Mouse (Mus musculus) olfactory bulb, adult 2 months (tissue): ENCODE data around the gene Sec63.

Experiments used
- CTCF ChIP-seq: fragments of 200-500 bp; IDR thresholded peaks from 2 replicates; pipeline ENCODE4 v1.5.1; 2012; ENCODE audit warnings: low read depth, mild to moderate bottlenecking, low read length, moderate library complexity; ENCODE audit not compliant: insufficient read depth
- POLR2A ChIP-seq: fragments of 200-500 bp; IDR thresholded peaks from 2 replicates; pipeline ENCODE4 v1.6.1; 2012; ENCODE audit warnings: mild to moderate bottlenecking, low read depth, low read length, moderate library complexity; ENCODE audit not compliant: insufficient read depth

- TF ChIP-seq CTCF = no peak
- TF ChIP-seq POLR2A = no peak
Observed at GRCm38 (mm10) chr10:42760329-42760728, 967 bp upstream of the Sec63 start.
